Mouse (Mus musculus) skeletal muscle tissue, postnatal 0 days (tissue): ENCODE measurements around the gene Kdm4c. TPM values are rescaled to one million over a fixed set of nuclear protein-coding genes. Genes with fewer than 3 reads are reported as not detected.

Experiments
- polyA plus RNA-seq: library from polyadenylated mRNA; unstranded; fragments of >200 nt; fragmentation: Nextera tagmentation; extraction: Ambion mirVana; gene quantifications from 2 replicates; pipeline ENCODE4 v1.2.1, GENCODE M21; 2015

The Kdm4c gene
- 7.6 and 8.7 TPM in 2 replicates for polyA plus RNA-seq

GRCm38 (mm10) chr4:74242176-74242575 is at the start of gene Kdm4c:
Kdm4c (plus strand) TSS chr4:74242497.

Other genes with a start within 250 kb of the Kdm4c start
- gene Frmd3, start 229.1 kb upstream of the Kdm4c start, polyA plus RNA-seq: 3.2 and 3.8 TPM in 2 replicates